Mouse (Mus musculus): ENCODE results near the gene Kat8. TPM values are rescaled to one million over a fixed set of nuclear protein-coding genes. Genes with fewer than 3 reads are reported as not detected.
"Not testable (repeated sequence)": the region's sequence is repeated elsewhere in the genome, so short reads cannot be mapped to it uniquely, and the experiment has no call there.

Kat8 gene
- polyA plus RNA-seq, 1 experiment from 2014 or later, result 44.2 TPM

- H3K27ac ChIP-seq (ENCODE audit: low read depth, low read length), result peak overlapping the region; percentile 63; the same call in 1 of the 2 replicates
- H3K4me2 ChIP-seq, result peak overlapping the region; percentile 31
- 41% methylated on average over 13 of the region's 13 CpGs for WGBS
- 0 out of 2 replicates have a peak overlapping the region, but pooled peaks have one; percentile 9 for H3K9ac ChIP-seq (ENCODE audit: low read depth, low read length)
- DNase-seq (ENCODE audit: low spot score), result no peak
- H3K36me3 ChIP-seq (ENCODE audit: control insufficient read depth, insufficient read depth, low read length), result no peaks in the 10 kb centered on the region
- no peak overlapping the region for H3K4me3 ChIP-seq (ENCODE audit: low read depth, low read length)
- peaks cover 45% of the 10 kb centered on the region for H3K4me1 ChIP-seq (replicated peaks; ENCODE audit: control insufficient read depth, insufficient read depth, low read length)
- no peaks in the 10 kb centered on the region for H3K27me3 ChIP-seq (replicated peaks; ENCODE audit: control insufficient read depth, insufficient read depth, low read length)
- no peaks in the 10 kb centered on the region for H3K9me3 ChIP-seq (ENCODE audit: control insufficient read depth, low read length)
- ATAC-seq (replicated peaks; ENCODE audit: low FRiP score), result no peak
Measured at GRCm38 (mm10) chr7:127931351-127932135, 19.2 kb downstream of the Kat8 start.

- DNase-seq (ENCODE audit: low spot score), result no peak
- Histone ChIP-seq H3K27me3 (replicated peaks; ENCODE audit: control insufficient read depth, insufficient read depth, low read length) (no peaks in the 10 kb centered on the region), H3K4me2 (peak overlapping the region; percentile 31), H3K9me3 (ENCODE audit: control insufficient read depth, low read length) (no peaks in the 10 kb centered on the region), H3K4me3 (ENCODE audit: low read depth, low read length) (no peak overlapping the region), H3K9ac (ENCODE audit: low read depth, low read length) (peak overlapping the region; percentile 9; the same call in 1 of the 2 replicates), H3K27ac (ENCODE audit: low read depth, low read length) (peak overlapping the region; percentile 63), H3K36me3 (ENCODE audit: control insufficient read depth, insufficient read depth, low read length) (no peaks in the 10 kb centered on the region), H3K4me1 (replicated peaks; ENCODE audit: control insufficient read depth, insufficient read depth, low read length) (peaks cover 45% of the 10 kb centered on the region)
- 35% methylated on average over 13 of the region's 13 CpGs for WGBS
- no peak for ATAC-seq (replicated peaks; ENCODE audit: low FRiP score)
Measured at GRCm38 (mm10) chr7:127932273-127933031, 20.1 kb downstream of the Kat8 start.

- no peaks in the 10 kb centered on the region for H3K27me3 ChIP-seq (replicated peaks; ENCODE audit: control insufficient read depth, insufficient read depth, low read length)
- DNase-seq (ENCODE audit: low spot score) (no peak), ATAC-seq (replicated peaks; ENCODE audit: low FRiP score) (no peak)
- no peaks in the 10 kb centered on the region for H3K36me3 ChIP-seq (ENCODE audit: control insufficient read depth, insufficient read depth, low read length)
- no peak overlapping the region for H3K27ac ChIP-seq (ENCODE audit: low read depth, low read length)
- no peak overlapping the region for H3K9ac ChIP-seq (ENCODE audit: low read depth, low read length)
- no peak overlapping the region for H3K4me2 ChIP-seq
- peaks cover 40% of the 10 kb centered on the region for H3K4me1 ChIP-seq (replicated peaks; ENCODE audit: control insufficient read depth, insufficient read depth, low read length)
- no peaks in the 10 kb centered on the region for H3K9me3 ChIP-seq (ENCODE audit: control insufficient read depth, low read length)
- 85% methylated on average over 5 of the region's 5 CpGs for WGBS
- H3K4me3 ChIP-seq (ENCODE audit: low read depth, low read length), result no peak overlapping the region
Measured at GRCm38 (mm10) chr7:127934075-127934474, 21.8 kb downstream of the Kat8 start.

- H3K27me3 ChIP-seq (replicated peaks; ENCODE audit: control insufficient read depth, insufficient read depth, low read length), result no peaks in the 10 kb centered on the region
- 7% methylated on average over 32 of the region's 32 CpGs for WGBS
- no peaks in the 10 kb centered on the region for H3K36me3 ChIP-seq (ENCODE audit: control insufficient read depth, insufficient read depth, low read length)
- peak overlapping the region; percentile 100 for H3K4me2 ChIP-seq
- peak; percentile 93 for DNase-seq (ENCODE audit: low spot score)
- H3K9ac ChIP-seq (ENCODE audit: low read depth, low read length), result peak overlapping the region; percentile 89
- H3K9me3 ChIP-seq (ENCODE audit: control insufficient read depth, low read length), result no peaks in the 10 kb centered on the region
- H3K4me1 ChIP-seq (replicated peaks; ENCODE audit: control insufficient read depth, insufficient read depth, low read length), result peaks cover 30% of the 10 kb centered on the region
- H3K4me3 ChIP-seq (ENCODE audit: low read depth, low read length), result peak overlapping the region; percentile 84
- H3K27ac ChIP-seq (ENCODE audit: low read depth, low read length), result peak overlapping the region; percentile 71
- peak; percentile 93 for ATAC-seq (replicated peaks; ENCODE audit: low FRiP score)
Measured at GRCm38 (mm10) chr7:127935028-127935722, 22.9 kb downstream of the Kat8 start.

GRCm38 (mm10) chr7:127935748-127936159 lies 23.4 kb downstream of the Kat8 start:
- Histone ChIP-seq H3K27ac (ENCODE audit: low read depth, low read length) (peak overlapping the region; percentile 71), H3K27me3 (replicated peaks; ENCODE audit: control insufficient read depth, insufficient read depth, low read length) (no peaks in the 10 kb centered on the region), H3K36me3 (ENCODE audit: control insufficient read depth, insufficient read depth, low read length) (no peaks in the 10 kb centered on the region), H3K4me2 (peak overlapping the region; percentile 100), H3K9me3 (ENCODE audit: control insufficient read depth, low read length) (no peaks in the 10 kb centered on the region), H3K9ac (ENCODE audit: low read depth, low read length) (peak overlapping the region; percentile 89), H3K4me3 (ENCODE audit: low read depth, low read length) (peak overlapping the region; percentile 84), H3K4me1 (replicated peaks; ENCODE audit: control insufficient read depth, insufficient read depth, low read length) (peaks cover 28% of the 10 kb centered on the region)
- WGBS, result under 1% methylated on average over 38 of the region's 38 CpGs
- ATAC-seq (replicated peaks; ENCODE audit: low FRiP score) (peak; percentile 33), DNase-seq (ENCODE audit: low spot score) (peak; percentile 54)

- ATAC-seq (replicated peaks; ENCODE audit: low FRiP score), result peak; percentile 1; the same call in 1 of the 2 replicates
- peak overlapping the region; percentile 71; the same call in 1 of the 2 replicates for H3K27ac ChIP-seq (ENCODE audit: low read depth, low read length)
- peak overlapping the region; percentile 84 for H3K4me3 ChIP-seq (ENCODE audit: low read depth, low read length)
- peaks cover 25% of the 10 kb centered on the region for H3K4me1 ChIP-seq (replicated peaks; ENCODE audit: control insufficient read depth, insufficient read depth, low read length)
- no peaks in the 10 kb centered on the region for H3K36me3 ChIP-seq (ENCODE audit: control insufficient read depth, insufficient read depth, low read length)
- H3K9ac ChIP-seq (ENCODE audit: low read depth, low read length), result peak overlapping the region; percentile 89
- H3K27me3 ChIP-seq (replicated peaks; ENCODE audit: control insufficient read depth, insufficient read depth, low read length), result no peaks in the 10 kb centered on the region
- DNase-seq (ENCODE audit: low spot score), result no peak
- peak overlapping the region; percentile 100 for H3K4me2 ChIP-seq
- 63% methylated on average over 18 of the region's 18 CpGs for WGBS
- no peaks in the 10 kb centered on the region for H3K9me3 ChIP-seq (ENCODE audit: control insufficient read depth, low read length)
Measured at GRCm38 (mm10) chr7:127936216-127936884, 24.0 kb downstream of the Kat8 start.

- not testable (repeated sequence) for ATAC-seq (replicated peaks; ENCODE audit: low FRiP score); DNase-seq (ENCODE audit: low spot score); H3K36me3 ChIP-seq (ENCODE audit: control insufficient read depth, insufficient read depth, low read length); H3K4me3 ChIP-seq (ENCODE audit: low read depth, low read length); H3K9ac ChIP-seq (ENCODE audit: low read depth, low read length); H3K9me3 ChIP-seq (ENCODE audit: control insufficient read depth, low read length); H3K4me1 ChIP-seq (replicated peaks; ENCODE audit: control insufficient read depth, insufficient read depth, low read length); H3K4me2 ChIP-seq; H3K27ac ChIP-seq (ENCODE audit: low read depth, low read length)
- 48% methylated on average over 2 of the region's 2 CpGs for WGBS
- peaks cover 36% of the 10 kb centered on the region for H3K27me3 ChIP-seq (replicated peaks; ENCODE audit: control insufficient read depth, insufficient read depth, low read length)
Measured at GRCm38 (mm10) chr7:127942097-127942496, 29.8 kb downstream of the Kat8 start.

GRCm38 (mm10) chr7:127944614-127945013 lies 32.3 kb downstream of the Kat8 start:
- Histone ChIP-seq H3K27me3 (replicated peaks; ENCODE audit: control insufficient read depth, insufficient read depth, low read length) (peaks cover 36% of the 10 kb centered on the region), H3K9ac (ENCODE audit: low read depth, low read length) (no peak overlapping the region), H3K27ac (ENCODE audit: low read depth, low read length) (no peak overlapping the region), H3K36me3 (ENCODE audit: control insufficient read depth, insufficient read depth, low read length) (no peaks in the 10 kb centered on the region), H3K4me3 (ENCODE audit: low read depth, low read length) (no peak overlapping the region), H3K4me1 (replicated peaks; ENCODE audit: control insufficient read depth, insufficient read depth, low read length) (no peaks in the 10 kb centered on the region; the same call in 1 of the 2 replicates), H3K4me2 (peak overlapping the region; percentile 3), H3K9me3 (ENCODE audit: control insufficient read depth, low read length) (no peaks in the 10 kb centered on the region)
- DNase-seq (ENCODE audit: low spot score) (no peak), ATAC-seq (replicated peaks; ENCODE audit: low FRiP score) (peak; percentile 36; the same call in 1 of the 2 replicates)
- 8% methylated on average over 23 of the region's 23 CpGs for WGBS

All from liver, embryonic 11.5 days (tissue).